Mouse (Mus musculus) midbrain, embryonic 11.5 days (tissue): ENCODE measurements around the gene Trim50. TPM values are rescaled to one million over a fixed set of nuclear protein-coding genes. Genes with fewer than 3 reads are reported as not detected.

Source experiments
- ATAC-seq: fragments of 200-750 bp; cut with Nextera tagmentation; 2 replicates; pipeline ENCODE4 v1.8.0; 2017; ENCODE audit warnings: moderate TSS enrichment, moderate library complexity; ENCODE audit not compliant: low FRiP score
- DNase-seq: peaks from one replicate; pipeline ENCODE4 v3.0.0; 2015; ENCODE audit warnings: low spot score; ENCODE audit errors: missing footprints
- H3K27ac ChIP-seq: fragments of 300-500 bp; sonication (generic); 2 replicates; pipeline ENCODE4 v1.5.1; 2014; ENCODE audit warnings: low read depth, low read length
- H3K27me3 ChIP-seq: fragments of 300-500 bp; sonication (generic); 2 replicates; pipeline ENCODE4 v1.6.1; 2014; ENCODE audit warnings: mild to moderate bottlenecking, low read length, moderate library complexity, mixed read lengths; ENCODE audit not compliant: control insufficient read depth, insufficient read depth
- H3K36me3 ChIP-seq: fragments of 300-500 bp; sonication (generic); 2 replicates; pipeline ENCODE4 v1.6.1; 2014; ENCODE audit warnings: mild to moderate bottlenecking, low read length, moderate library complexity, mixed read lengths; ENCODE audit not compliant: control insufficient read depth, insufficient read depth
- H3K4me1 ChIP-seq: fragments of 300-500 bp; sonication (generic); 2 replicates; pipeline ENCODE4 v1.6.1; 2014; ENCODE audit warnings: low read length; ENCODE audit not compliant: control insufficient read depth, insufficient read depth
- H3K4me2 ChIP-seq: fragments of 300-500 bp; sonication (generic); 2 replicates; pipeline ENCODE4 v1.6.1; 2014; ENCODE audit warnings: mild to moderate bottlenecking, moderate library complexity
- H3K4me3 ChIP-seq: fragments of 300-500 bp; sonication (generic); 2 replicates; pipeline ENCODE4 v1.5.1; 2014; ENCODE audit warnings: low read depth, low read length
- H3K9ac ChIP-seq: fragments of 300-500 bp; sonication (generic); 2 replicates; pipeline ENCODE4 v1.6.1; 2014; ENCODE audit warnings: low read length
- H3K9me3 ChIP-seq: fragments of 300-500 bp; sonication (generic); 2 replicates; pipeline ENCODE4 v1.6.1; 2016; ENCODE audit warnings: low read length; ENCODE audit not compliant: control insufficient read depth
- WGBS: fragments of 180-500 bp; shearing (Covaris S2); extraction: QIAGEN DNeasy Blood & Tissue Kit; methylation state at CpG from one replicate; pipeline ENCODE4 v1.1.7; 2014; 5-methylcytosine and 5-hydroxymethylcytosine counted together
- polyA plus RNA-seq: library from polyadenylated mRNA; unstranded; fragments of >200 nt; fragmentation: Nextera tagmentation; extraction: Ambion mirVana; gene quantifications from 2 replicates; pipeline ENCODE4 v1.2.1, GENCODE M21; 2014

The Trim50 gene
- polyA plus RNA-seq, 1 experiment from 2014 or later: not detected

GRCm38 (mm10) chr5:135337575-135337974 is 15.5 kb upstream of the Trim50 start:
- no peak for DNase-seq
- Histone ChIP-seq H3K4me1 (no peaks in the 10 kb centered on the region), H3K9me3 (no peaks in the 10 kb centered on the region), H3K9ac (no peak overlapping the region), H3K27me3 (no peaks in the 10 kb centered on the region), H3K4me3 (no peak overlapping the region), H3K4me2 (no peak overlapping the region), H3K36me3 (no peaks in the 10 kb centered on the region), H3K27ac (no peak overlapping the region)
- no peak for ATAC-seq
- WGBS: 75% methylated on average over 3 of the region's 3 CpGs

- no peak overlapping the region for H3K4me2 ChIP-seq
- H3K9ac ChIP-seq: no peak overlapping the region
- DNase-seq (no peak), ATAC-seq (no peak)
- no peaks in the 10 kb centered on the region for H3K27me3 ChIP-seq
- H3K9me3 ChIP-seq: no peaks in the 10 kb centered on the region
- no peak overlapping the region for H3K27ac ChIP-seq
- no peak overlapping the region for H3K4me3 ChIP-seq
- no peaks in the 10 kb centered on the region for H3K4me1 ChIP-seq
- 83% methylated on average over 7 of the region's 7 CpGs for WGBS
- no peaks in the 10 kb centered on the region for H3K36me3 ChIP-seq
Observed at GRCm38 (mm10) chr5:135345989-135346388, 7.1 kb upstream of the Trim50 start.

- Histone ChIP-seq H3K4me1 (no peaks in the 10 kb centered on the region), H3K27ac (no peak overlapping the region), H3K27me3 (no peaks in the 10 kb centered on the region), H3K4me3 (no peak overlapping the region), H3K9me3 (no peaks in the 10 kb centered on the region), H3K9ac (no peak overlapping the region), H3K36me3 (no peaks in the 10 kb centered on the region), H3K4me2 (no peak overlapping the region)
- 28% methylated on average over 1 of the region's 1 CpGs for WGBS
- ATAC-seq (no peak), DNase-seq (no peak)
Observed at GRCm38 (mm10) chr5:135346430-135346829, 6.7 kb upstream of the Trim50 start.

- Histone ChIP-seq H3K27ac (no peak overlapping the region), H3K36me3 (no peaks in the 10 kb centered on the region), H3K4me1 (no peaks in the 10 kb centered on the region), H3K9me3 (no peaks in the 10 kb centered on the region), H3K27me3 (no peaks in the 10 kb centered on the region), H3K9ac (no peak overlapping the region), H3K4me3 (no peak overlapping the region), H3K4me2 (no peak overlapping the region)
- no peak for ATAC-seq
- 78% methylated on average over 4 of the region's 4 CpGs for WGBS
- DNase-seq: no peak
Observed at GRCm38 (mm10) chr5:135347511-135348011, 5.5 kb upstream of the Trim50 start.

GRCm38 (mm10) chr5:135349862-135350261 is 3.2 kb upstream of the Trim50 start, which contains the start of gene Fkbp6:
TSS of gene Fkbp6 (minus strand) at chr5:135350044.
- Histone ChIP-seq H3K36me3 (no peaks in the 10 kb centered on the region), H3K9me3 (no peaks in the 10 kb centered on the region), H3K27me3 (no peaks in the 10 kb centered on the region), H3K4me3 (no peak within 1 kb of the TSS), H3K4me2 (no peak within 1 kb of the TSS), H3K4me1 (no peaks in the 10 kb centered on the region), H3K27ac (no peak within 1 kb of the TSS), H3K9ac (no peak within 1 kb of the TSS)
- DNase-seq (no peak), ATAC-seq (no peak)
- WGBS: 85% methylated on average over 35 of the region's 35 CpGs

GRCm38 (mm10) chr5:135351606-135352005 is 1.5 kb upstream of the Trim50 start:
- WGBS: 88% methylated on average over 13 of the region's 13 CpGs
- H3K9me3 ChIP-seq: no peaks in the 10 kb centered on the region
- no peaks in the 10 kb centered on the region for H3K27me3 ChIP-seq
- H3K36me3 ChIP-seq: no peaks in the 10 kb centered on the region
- ATAC-seq (no peak), DNase-seq (no peak)
- H3K9ac ChIP-seq: no peak overlapping the region
- no peaks in the 10 kb centered on the region for H3K4me1 ChIP-seq
- H3K27ac ChIP-seq: no peak overlapping the region
- no peak overlapping the region for H3K4me3 ChIP-seq
- no peak overlapping the region for H3K4me2 ChIP-seq

- Histone ChIP-seq H3K4me2 (no peak overlapping the region), H3K9me3 (no peaks in the 10 kb centered on the region), H3K27me3 (no peaks in the 10 kb centered on the region), H3K4me3 (no peak overlapping the region), H3K36me3 (no peaks in the 10 kb centered on the region), H3K9ac (no peak overlapping the region), H3K27ac (no peak overlapping the region), H3K4me1 (no peaks in the 10 kb centered on the region)
- WGBS: 19% methylated on average over 20 of the region's 20 CpGs
- no peak for ATAC-seq
- peak; percentile 91 for DNase-seq
Observed at GRCm38 (mm10) chr5:135353564-135353963, 469 bp downstream of the Trim50 start.

GRCm38 (mm10) chr5:135356090-135356489 is 3.0 kb downstream of the Trim50 start:
- Histone ChIP-seq H3K36me3 (no peaks in the 10 kb centered on the region), H3K9ac (no peak overlapping the region), H3K27me3 (no peaks in the 10 kb centered on the region), H3K9me3 (no peaks in the 10 kb centered on the region), H3K27ac (no peak overlapping the region), H3K4me1 (no peaks in the 10 kb centered on the region), H3K4me3 (no peak overlapping the region), H3K4me2 (no peak overlapping the region)
- DNase-seq (no peak), ATAC-seq (no peak)
- WGBS: 58% methylated on average over 1 of the region's 1 CpGs

GRCm38 (mm10) chr5:135357556-135357955 is 4.5 kb downstream of the Trim50 start:
- WGBS: 85% methylated on average over 2 of the region's 2 CpGs
- DNase-seq: no peak
- ATAC-seq: 0 out of 2 replicates have a peak, but pooled peaks have one; percentile 73

More at GRCm38 (mm10) chr5:135357556-135357955, 4.5 kb downstream of the Trim50 start:
- Histone ChIP-seq H3K36me3 (no peaks in the 10 kb centered on the region), H3K9ac (no peak overlapping the region), H3K4me2 (no peak overlapping the region), H3K4me1 (no peaks in the 10 kb centered on the region), H3K27ac (no peak overlapping the region), H3K9me3 (no peaks in the 10 kb centered on the region), H3K27me3 (no peaks in the 10 kb centered on the region), H3K4me3 (no peak overlapping the region)
